Comparison of ENCODE assay signal across 7 mouse cellular contexts in the genomic region with DNA sequence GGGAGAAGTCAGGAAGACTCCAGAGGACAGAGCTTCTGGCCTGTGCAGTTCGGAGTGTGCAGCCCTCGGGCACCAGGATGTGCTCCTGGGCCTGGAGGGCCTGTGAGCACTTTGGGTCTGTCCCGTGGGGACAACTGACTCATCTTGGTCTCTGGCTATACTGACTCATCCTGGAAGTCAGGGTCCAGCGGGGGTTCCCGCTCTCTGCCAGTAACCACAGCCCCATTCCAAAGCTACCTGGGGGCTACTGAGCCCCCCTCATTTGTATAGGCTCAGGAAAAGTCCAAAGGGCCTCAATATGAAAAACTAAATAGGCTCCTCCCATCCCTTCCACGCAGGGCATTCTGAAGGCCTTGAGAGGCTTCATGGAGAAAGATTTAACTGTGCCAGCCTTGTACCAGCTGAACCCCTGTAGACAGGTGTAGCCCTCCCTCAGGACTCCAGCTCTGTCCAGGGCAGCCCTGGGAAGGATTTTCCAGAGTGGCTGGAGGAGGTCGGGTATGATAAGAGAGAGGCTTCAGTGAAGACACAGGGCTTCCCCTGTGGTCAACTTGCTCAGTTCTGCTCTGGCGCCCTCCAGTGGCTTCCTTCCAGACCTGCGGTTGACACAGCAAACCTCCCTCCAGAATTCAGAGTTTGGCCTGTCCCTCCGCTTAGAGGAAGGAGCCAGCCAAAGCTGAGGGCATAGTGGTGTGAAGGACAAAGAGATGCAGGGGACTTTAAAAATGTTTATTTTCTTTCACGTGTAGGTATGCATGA. TPM values are rescaled to one million over a fixed set of nuclear protein-coding genes. Genes with fewer than 3 reads are reported as not detected.
DNase-seq lines count a peak whose midpoint lies in the region; ATAC-seq and TF ChIP-seq lines count a peak whose summit lies in the region.

No protein-coding gene starts in this region.

- DNase-seq in Patski (ENCODE audit: low read depth, low spot score): peak; percentile 71
- DNase-seq in cerebellum, adult 18-20 months: peak; percentile 85 to 89
- DNase-seq in frontal cortex, postnatal 25 days (ENCODE audit: low spot score in 2 of 2): peak; percentile 71 to 78
- DNase-seq in left cerebral cortex, postnatal 14 days (ENCODE audit: low spot score in 2 of 2): peak; percentile 80 to 85
- DNase-seq in spleen, adult 18-20 months: peak; percentile 55 to 82

- H3K4me3 ChIP-seq in midbrain, embryonic 13.5 days (replicated peaks): no peak overlapping the region

- no peaks in the 10 kb centered on the region for H3K36me3 ChIP-seq in midbrain, embryonic 13.5 days

- peak; percentile 95 for TF ChIP-seq CTCF in Patski (IDR thresholded peaks at IDR 0.05)

- H3K9me3 ChIP-seq in midbrain, embryonic 13.5 days: no peaks in the 10 kb centered on the region

- POLR2A ChIA-PET in Patski (lab: Charles Lee): interaction anchor here (1.0 to 1.6 kb wide), 2 partner anchors 25 to 57 kb away, joined by 4 read pairs; no protein-coding TSS in a partner anchor

- in situ Hi-C loops in Patski (cut with MboI; ENCODE audit: low pct_unique_long_range_greater_than_20kb): no loop called here

- no peak overlapping the region for H3K4me2 ChIP-seq in midbrain, embryonic 13.5 days (replicated peaks)

- no peak overlapping the region for H3K27ac ChIP-seq in midbrain, embryonic 13.5 days

- peaks cover 6% of the 10 kb centered on the region for H3K4me1 ChIP-seq in midbrain, embryonic 13.5 days (replicated peaks)

- intact Hi-C loops in left cerebral cortex, postnatal 14 days (cut with DNase I): loop anchor here (2.0 kb wide), 1 partner anchor 61 kb away; no protein-coding TSS in a partner anchor

- WGBS in midbrain, embryonic 13.5 days: 45% methylated on average over 11 of the region's 11 CpGs

- H3K27me3 ChIP-seq in Patski: no peaks in the 10 kb centered on the region
- H3K27me3 ChIP-seq in midbrain, embryonic 13.5 days: no peaks in the 10 kb centered on the region

- H3K9ac ChIP-seq in midbrain, embryonic 13.5 days (replicated peaks): no peak overlapping the region

- CTCF ChIA-PET in Patski (lab: Charles Lee): interaction anchor here (0.8 to 2.9 kb wide), 17 partner anchors 10 to 89 kb away, joined by 3 to 13 read pairs (median 4); partner anchors contain the start of genes Cep295nl and Usp36

- peak; percentile 88 for ATAC-seq in Patski
- ATAC-seq in inflammation-experienced regulatory T-cells, adult 6 months: peak; percentile 71
- ATAC-seq in midbrain, embryonic 13.5 days: peak; percentile 69

RNA-seq across cellular contexts. Expression of gene Lgals3bp, which starts 22.5 kb away (rescaled TPM):
- polyA plus RNA-seq in Patski (2021): 113 TPM
- 100 to 1,000 TPM in 2 of 3 experiments, 10 to 100 TPM in 1; 86.5 to 166 (median 133) TPM for polyA plus RNA-seq in inflammation-experienced regulatory T-cells, adult 6 months (2017; shearing (Covaris generic))
- total RNA-seq in left cerebral cortex, postnatal 14 days (2021): 10 to 100 TPM; 12.3 to 14.1 TPM
- 1.7 and 2.3 TPM in 2 replicates for polyA plus RNA-seq in midbrain, embryonic 13.5 days (2015; fragmentation: Nextera tagmentation; extraction: Ambion mirVana)

RNA-seq across cellular contexts. Expression of gene Timp2, which starts 23.9 kb away (rescaled TPM):
- 459 TPM for polyA plus RNA-seq in Patski (2021)
- polyA plus RNA-seq in inflammation-experienced regulatory T-cells, adult 6 months (2017; shearing (Covaris generic)): 10 to 100 TPM in 2 of 3 experiments, 1 to 10 TPM in 1; 6.1 to 17.3 (median 16.4) TPM
- 100 to 1,000 TPM; 287 to 330 TPM for total RNA-seq in left cerebral cortex, postnatal 14 days (2021)
- polyA plus RNA-seq in midbrain, embryonic 13.5 days (2015; fragmentation: Nextera tagmentation; extraction: Ambion mirVana): 37.2 and 42.2 TPM in 2 replicates

RNA-seq across cellular contexts. Expression of gene Cep295nl, which starts 37.1 kb away (rescaled TPM):
- polyA plus RNA-seq in Patski (2021): 0.41 TPM
- polyA plus RNA-seq in inflammation-experienced regulatory T-cells, adult 6 months (2017; shearing (Covaris generic)): under 1 TPM in 2 of 3 experiments, not detected in 1; 0.28 to 0.29 TPM
- total RNA-seq in left cerebral cortex, postnatal 14 days (2021): 1 to 10 TPM; 1.2 to 1.3 TPM
- polyA plus RNA-seq in midbrain, embryonic 13.5 days (2015; fragmentation: Nextera tagmentation; extraction: Ambion mirVana): 0.17 and 0.22 TPM in 2 replicates

RNA-seq across cellular contexts. Expression of gene Cant1, which starts 39.5 kb away (rescaled TPM):
- 49.4 TPM for polyA plus RNA-seq in Patski (2021)
- polyA plus RNA-seq in inflammation-experienced regulatory T-cells, adult 6 months (2017; shearing (Covaris generic)): 10 to 100 TPM; 23.6 to 35.7 (median 25.1) TPM
- total RNA-seq in left cerebral cortex, postnatal 14 days (2021): 10 to 100 TPM; 38.2 to 40.0 TPM
- polyA plus RNA-seq in midbrain, embryonic 13.5 days (2015; fragmentation: Nextera tagmentation; extraction: Ambion mirVana): 23.5 and 26.0 TPM in 2 replicates

RNA-seq across cellular contexts. Expression of gene C1qtnf1, which starts 48.6 kb away (rescaled TPM):
- polyA plus RNA-seq in Patski (2021): 11.2 TPM
- not detected for polyA plus RNA-seq in inflammation-experienced regulatory T-cells, adult 6 months (2017; shearing (Covaris generic))
- 1 to 10 TPM; 6.8 to 9.8 TPM for total RNA-seq in left cerebral cortex, postnatal 14 days (2021)
- 2.5 and 2.8 TPM in 2 replicates for polyA plus RNA-seq in midbrain, embryonic 13.5 days (2015; fragmentation: Nextera tagmentation; extraction: Ambion mirVana)

Comparison
In these comparisons a context has a peak if more than half of its experiments do, and no peak if none do; other contexts are left out.
1. RNA of gene Lgals3bp, which starts 22.5 kb away (polyA plus RNA-seq): 86.5 to 166 TPM in inflammation-experienced regulatory T-cells, adult 6 months and 113 TPM in Patski (single experiment); 1.7 to 2.3 TPM in midbrain, embryonic 13.5 days; every median in the first group is over 10 times any median in the second.
2. RNA of gene Timp2, which starts 23.9 kb away (polyA plus RNA-seq): 459 TPM in Patski (single experiment); 37.2 to 42.2 TPM in midbrain, embryonic 13.5 days and 6.1 to 17.3 TPM in inflammation-experienced regulatory T-cells, adult 6 months; every median in the first group is over 10 times any median in the second.
3. Peak in every context shown above with its lines, with median percentiles within 50 percentile points of each other: ATAC-seq and DNase-seq.